Mouse (Mus musculus): ENCODE data around the gene Prkcd.

DNA sequence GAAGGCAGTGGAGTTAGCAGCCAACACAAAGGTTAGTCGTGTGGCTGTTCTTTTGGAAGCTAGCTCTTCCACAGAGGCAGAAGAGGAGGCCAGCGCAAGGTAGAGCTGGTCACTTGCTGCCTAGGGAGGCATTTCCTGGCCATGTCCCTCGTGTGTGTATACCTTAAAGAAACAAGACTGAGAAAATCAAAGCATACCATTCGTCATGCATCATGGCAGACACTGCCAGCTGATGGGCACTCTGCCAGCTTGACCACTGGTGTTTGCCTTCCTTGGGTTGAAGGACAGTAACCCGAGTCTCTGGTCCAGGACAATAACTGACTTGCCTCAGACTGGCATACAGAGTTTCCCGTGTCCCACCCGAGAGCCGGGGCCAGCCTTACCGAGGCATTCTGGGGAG lies 55.7 kb downstream of the Prkcd start:
- TF ChIP-seq CTCF (IDR thresholded peaks at IDR 0.05; ENCODE audit: extremely low read depth, insufficient read length, insufficient replicate concordance, low read depth, low read length), result no peak
- no peak for TF ChIP-seq POLR2A (IDR thresholded peaks at IDR 0.05; ENCODE audit: low read depth, low read length)

Measured in small intestine, adult 2 months (tissue).